Mouse (Mus musculus) liver, adult 2 months (tissue): ENCODE results near the gene Carmil2. TPM values are rescaled to one million over a fixed set of nuclear protein-coding genes. Genes with fewer than 3 reads are reported as not detected.

Source experiments
- DNase-seq: peaks from one replicate; pipeline ENCODE4 v3.0.0-alpha.2; 2011; ENCODE audit warnings: low read depth, low spot score; ENCODE audit errors: extremely low read depth
- H3K27ac ChIP-seq: fragments of 200-500 bp; replicated peaks from 2 replicates; pipeline ENCODE4 v1.5.1; 2012; ENCODE audit warnings: low read depth, mild to moderate bottlenecking, control low read depth, inconsistent platforms, low read length; ENCODE audit not compliant: insufficient read depth
- H3K27me3 ChIP-seq: fragments of 200-500 bp; 2 replicates; pipeline ENCODE4 v1.6.1; 2012; ENCODE audit warnings: mild to moderate bottlenecking, moderate library complexity, low read length, inconsistent platforms; ENCODE audit not compliant: control insufficient read depth, insufficient read depth
- H3K36me3 ChIP-seq: fragments of 200-500 bp; 2 replicates; pipeline ENCODE4 v1.6.1; 2012; ENCODE audit warnings: low read length, inconsistent platforms; ENCODE audit not compliant: control insufficient read depth, insufficient read depth
- H3K4me1 ChIP-seq: fragments of 200-500 bp; 2 replicates; pipeline ENCODE4 v1.6.1; 2011; ENCODE audit warnings: low read length; ENCODE audit not compliant: control insufficient read depth, insufficient read depth
- H3K4me3 ChIP-seq: fragments of 200-500 bp; 2 replicates; pipeline ENCODE4 v1.5.1; 2011; ENCODE audit warnings: low read depth, mild to moderate bottlenecking, control low read depth, low read length, moderate library complexity; ENCODE audit not compliant: insufficient read depth
- H3K79me2 ChIP-seq: fragments of 200-500 bp; 2 replicates; pipeline ENCODE4 v1.6.1; 2012; ENCODE audit warnings: inconsistent platforms, mild to moderate bottlenecking, low read length, moderate library complexity; ENCODE audit not compliant: control insufficient read depth, insufficient read depth
- H3K9ac ChIP-seq: fragments of 200-500 bp; 2 replicates; pipeline ENCODE4 v1.6.1; 2012; ENCODE audit warnings: low read depth, mild to moderate bottlenecking, control low read depth, inconsistent platforms, low read length
- CTCF ChIP-seq: fragments of 200-500 bp; IDR thresholded peaks from 2 replicates; pipeline ENCODE4 v1.5.1; 2011; ENCODE audit warnings: low read depth, low read length, control low read depth
- POLR2A ChIP-seq: fragments of 200-500 bp; IDR thresholded peaks from 2 replicates; pipeline ENCODE4 v1.6.1; 2011; ENCODE audit warnings: low read length, control low read depth; ENCODE audit not compliant: insufficient read depth; ENCODE audit errors: extremely low read depth
- WGBS: fragments of 180-500 bp; shearing (Covaris S2); methylation state at CpG from one replicate; pipeline ENCODE4 v1.1.7; 2018; 5-methylcytosine and 5-hydroxymethylcytosine counted together
- polyA plus RNA-seq: library from polyadenylated mRNA; depleted of rRNA; stranded (reverse); fragments of >200 nt; gene quantifications from 2 replicates; pipeline ENCODE4 v1.2.3, GENCODE M21; 2012; rRNA removed
- total RNA-seq: library from RNA; depleted of rRNA; stranded (reverse); fragments of >200 nt; gene quantifications from 2 replicates; pipeline ENCODE4 v1.2.3, GENCODE M21; 2014; rRNA removed

Gene Carmil2
- total and polyA plus RNA-seq, 2 experiments, result under 0.01 to 0.64 TPM

GRCm38 (mm10) chr8:105743301-105743700, 57.2 kb downstream of the Carmil2 start:
- H3K36me3 ChIP-seq, result no peaks in the 10 kb centered on the region
- 95% methylated on average over 4 of the region's 4 CpGs for WGBS
- no peak for DNase-seq

More at GRCm38 (mm10) chr8:105743301-105743700, 57.2 kb downstream of the Carmil2 start:
- H3K4me1 ChIP-seq, result peaks cover 12% of the 10 kb centered on the region; the same call in 1 of the 2 replicates
- H3K4me3 ChIP-seq, result no peak overlapping the region
- no peaks in the 10 kb centered on the region for H3K27me3 ChIP-seq
- peaks cover 19% of the 10 kb centered on the region for H3K79me2 ChIP-seq
- no peak overlapping the region for H3K27ac ChIP-seq
- no peak overlapping the region for H3K9ac ChIP-seq
- TF ChIP-seq POLR2A (no peak), CTCF (no peak)

Other genes with a start within 250 kb of the Carmil2 start
- gene Tppp3, start 214.7 kb upstream of the Carmil2 start, total RNA-seq, result 0.47 and 0.65 TPM in 2 replicates
- gene Tppp3, start 214.7 kb upstream of the Carmil2 start, polyA plus RNA-seq, result 0.51 and 0.80 TPM in 2 replicates
- gene Zdhhc1, start 189.4 kb upstream of the Carmil2 start, total RNA-seq, result 1.9 and 2.3 TPM in 2 replicates
- 2.3 and 4.5 TPM in 2 replicates for gene Zdhhc1, start 189.4 kb upstream of the Carmil2 start, polyA plus RNA-seq
- not detected in 2 replicates for gene Hsd11b2, start 167.5 kb upstream of the Carmil2 start, total RNA-seq
- 0.09 and 0.12 TPM in 2 replicates for gene Hsd11b2, start 167.5 kb upstream of the Carmil2 start, polyA plus RNA-seq
- 63.5 and 85.9 TPM in 2 replicates for gene Atp6v0d1, start 120.2 kb upstream of the Carmil2 start, total RNA-seq
- 77.2 and 82.0 TPM in 2 replicates for gene Atp6v0d1, start 120.2 kb upstream of the Carmil2 start, polyA plus RNA-seq
- 1.3 and 2.6 TPM in 2 replicates for gene Ripor1, start 81.0 kb upstream of the Carmil2 start, total RNA-seq
- gene Ripor1, start 81.0 kb upstream of the Carmil2 start, polyA plus RNA-seq, result 5.5 and 7.4 TPM in 2 replicates
- 14.6 and 15.6 TPM in 2 replicates for gene Ctcf, start 49.7 kb upstream of the Carmil2 start, total RNA-seq
- 6.6 TPM in 2 replicates for gene Ctcf, start 49.7 kb upstream of the Carmil2 start, polyA plus RNA-seq
- not detected in 2 replicates for gene Agrp, start 48.9 kb upstream of the Carmil2 start, total RNA-seq
- not detected in 2 replicates for gene Agrp, start 48.9 kb upstream of the Carmil2 start, polyA plus RNA-seq
- gene Acd, start 14.8 kb downstream of the Carmil2 start, total RNA-seq, result 1.5 and 3.2 TPM in 2 replicates
- 18.3 and 22.8 TPM in 2 replicates for gene Acd, start 14.8 kb downstream of the Carmil2 start, polyA plus RNA-seq
- 4.1 and 5.4 TPM in 2 replicates for gene Pard6a, start 14.9 kb downstream of the Carmil2 start, total RNA-seq
- gene Pard6a, start 14.9 kb downstream of the Carmil2 start, polyA plus RNA-seq, result 8.1 and 8.6 TPM in 2 replicates
- gene 4933405L10Rik, start 21.4 kb downstream of the Carmil2 start, total RNA-seq, result not detected in 2 replicates
- gene 4933405L10Rik, start 21.4 kb downstream of the Carmil2 start, polyA plus RNA-seq, result not detected in 2 replicates
- 0.13 TPM in 1 of 2 replicates, not detected in the other for gene Enkd1, start 21.9 kb downstream of the Carmil2 start, total RNA-seq
- gene Enkd1, start 21.9 kb downstream of the Carmil2 start, polyA plus RNA-seq, result 0.42 and 0.62 TPM in 2 replicates
- gene Gfod2, start 72.4 kb downstream of the Carmil2 start, total RNA-seq, result 2.6 and 3.4 TPM in 2 replicates
- 6.3 and 9.2 TPM in 2 replicates for gene Gfod2, start 72.4 kb downstream of the Carmil2 start, polyA plus RNA-seq
- gene Ranbp10, start 141.1 kb downstream of the Carmil2 start, total RNA-seq, result 19.7 and 26.9 TPM in 2 replicates
- 37.1 and 38.0 TPM in 2 replicates for gene Ranbp10, start 141.1 kb downstream of the Carmil2 start, polyA plus RNA-seq
- not detected in 2 replicates for gene Tsnaxip1, start 141.5 kb downstream of the Carmil2 start, total RNA-seq
- not detected in 2 replicates for gene Tsnaxip1, start 141.5 kb downstream of the Carmil2 start, polyA plus RNA-seq
- 0.92 and 1.4 TPM in 2 replicates for gene Cenpt, start 167.0 kb downstream of the Carmil2 start, total RNA-seq
- gene Cenpt, start 167.0 kb downstream of the Carmil2 start, polyA plus RNA-seq, result 1.9 and 2.1 TPM in 2 replicates
- gene Thap11, start 168.9 kb downstream of the Carmil2 start, total RNA-seq, result 11.3 and 15.6 TPM in 2 replicates
- gene Thap11, start 168.9 kb downstream of the Carmil2 start, polyA plus RNA-seq, result 26.9 and 28.5 TPM in 2 replicates
- gene Nutf2, start 174.3 kb downstream of the Carmil2 start, total RNA-seq, result 21.6 and 28.1 TPM in 2 replicates
- 23.9 and 29.3 TPM in 2 replicates for gene Nutf2, start 174.3 kb downstream of the Carmil2 start, polyA plus RNA-seq
- gene Edc4, start 194.6 kb downstream of the Carmil2 start, total RNA-seq, result 7.5 and 12.1 TPM in 2 replicates
- 20.0 and 32.0 TPM in 2 replicates for gene Edc4, start 194.6 kb downstream of the Carmil2 start, polyA plus RNA-seq
- gene Nrn1l, start 207.3 kb downstream of the Carmil2 start, total RNA-seq, result not detected in 2 replicates
- 0.35 and 1.5 TPM in 2 replicates for gene Nrn1l, start 207.3 kb downstream of the Carmil2 start, polyA plus RNA-seq
- 19.0 and 20.1 TPM in 2 replicates for gene Pskh1, start 214.2 kb downstream of the Carmil2 start, total RNA-seq
- gene Pskh1, start 214.2 kb downstream of the Carmil2 start, polyA plus RNA-seq, result 35.9 and 37.9 TPM in 2 replicates
- gene Ctrl, start 247.6 kb downstream of the Carmil2 start, total RNA-seq, result 8.5 and 59.0 TPM in 2 replicates
- 1.6 and 2.0 TPM in 2 replicates for gene Ctrl, start 247.6 kb downstream of the Carmil2 start, polyA plus RNA-seq